Mouse (Mus musculus) heart, embryonic 12.5 days (tissue): ENCODE data around the gene Dlec1. TPM values are rescaled to one million over a fixed set of nuclear protein-coding genes. Genes with fewer than 3 reads are reported as not detected.
A peak's percentile ranks its signal among the peaks of the same experiment; 100 is the strongest.

ENCODE experiments used
- ATAC-seq: fragments of 200-750 bp; cut with Nextera tagmentation; 2 replicates; pipeline ENCODE4 v1.8.0; 2017; ENCODE audit warnings: moderate TSS enrichment, moderate library complexity; ENCODE audit not compliant: insufficient number of reproducible peaks, low FRiP score
- H3K27ac ChIP-seq: fragments of 300-500 bp; sonication (generic); 2 replicates; pipeline ENCODE4 v1.5.1; 2016; ENCODE audit warnings: mild to moderate bottlenecking, moderate library complexity; ENCODE audit not compliant: poor library complexity, severe bottlenecking
- H3K27me3 ChIP-seq: fragments of 300-500 bp; sonication (generic); replicated peaks from 2 replicates; pipeline ENCODE4 v1.6.1; 2016; ENCODE audit warnings: mild to moderate bottlenecking, moderate library complexity
- H3K36me3 ChIP-seq: fragments of 300-500 bp; sonication (generic); 2 replicates; pipeline ENCODE4 v1.6.1; 2016; ENCODE audit warnings: mild to moderate bottlenecking, moderate library complexity
- H3K4me1 ChIP-seq: fragments of 300-500 bp; sonication (generic); replicated peaks from 2 replicates; pipeline ENCODE4 v1.6.1; 2016; ENCODE audit warnings: mild to moderate bottlenecking
- H3K4me2 ChIP-seq: fragments of 300-500 bp; sonication (generic); 2 replicates; pipeline ENCODE4 v1.6.1; 2016; ENCODE audit warnings: mild to moderate bottlenecking, moderate library complexity
- H3K4me3 ChIP-seq: fragments of 300-500 bp; sonication (generic); 2 replicates; pipeline ENCODE4 v1.5.1; 2016; ENCODE audit warnings: mild to moderate bottlenecking
- H3K9ac ChIP-seq: fragments of 300-500 bp; sonication (generic); 2 replicates; pipeline ENCODE4 v1.6.1; 2016; ENCODE audit warnings: mild to moderate bottlenecking, moderate library complexity
- H3K9me3 ChIP-seq: fragments of 300-500 bp; sonication (generic); replicated peaks from 2 replicates; pipeline ENCODE4 v1.6.1; 2016; ENCODE audit warnings: mild to moderate bottlenecking, moderate library complexity
- WGBS: fragments of 180-500 bp; shearing (Covaris S2); methylation state at CpG from one replicate; pipeline ENCODE4 v1.1.7; 2016; 5-methylcytosine and 5-hydroxymethylcytosine counted together
- polyA plus RNA-seq: library from polyadenylated mRNA; unstranded; fragments of >200 nt; fragmentation: Nextera tagmentation; extraction: Ambion mirVana; gene quantifications from 2 replicates; pipeline ENCODE4 v1.2.1, GENCODE M21; 2016

Gene Dlec1
- polyA plus RNA-seq, 1 experiment from 2014 or later, result 0.49 TPM

DNA sequence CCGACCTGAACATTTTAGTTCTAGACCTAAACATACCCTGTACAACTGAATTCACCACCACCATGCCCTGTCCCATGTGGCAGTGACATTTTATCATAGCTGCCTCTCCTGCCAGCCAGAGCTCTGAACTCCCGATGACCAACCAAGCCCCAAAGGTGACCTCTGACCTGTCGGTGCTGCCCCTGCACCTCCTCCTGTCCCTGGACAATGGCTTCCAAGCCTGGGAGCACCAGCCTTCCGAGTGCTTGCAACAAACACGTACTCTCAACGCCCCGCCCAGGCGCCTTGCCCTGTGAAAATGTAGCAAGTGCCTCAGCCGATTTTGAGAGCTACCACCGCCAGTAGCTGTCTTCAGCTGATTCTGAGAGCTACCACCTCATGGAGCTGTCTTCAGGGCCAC, 42.9 kb downstream of the Dlec1 start:
- Histone ChIP-seq H3K36me3 (no peaks in the 10 kb centered on the region), H3K4me3 (no peak overlapping the region), H3K4me1 (no peaks in the 10 kb centered on the region), H3K9ac (no peak overlapping the region), H3K4me2 (no peak overlapping the region), H3K9me3 (no peaks in the 10 kb centered on the region), H3K27ac (no peak overlapping the region), H3K27me3 (0 out of 2 replicates have a peak, but pooled peaks cover 3% of the 10 kb centered on the region)
- WGBS, result 68% methylated on average over 10 of the region's 10 CpGs
- no peak for ATAC-seq

DNA sequence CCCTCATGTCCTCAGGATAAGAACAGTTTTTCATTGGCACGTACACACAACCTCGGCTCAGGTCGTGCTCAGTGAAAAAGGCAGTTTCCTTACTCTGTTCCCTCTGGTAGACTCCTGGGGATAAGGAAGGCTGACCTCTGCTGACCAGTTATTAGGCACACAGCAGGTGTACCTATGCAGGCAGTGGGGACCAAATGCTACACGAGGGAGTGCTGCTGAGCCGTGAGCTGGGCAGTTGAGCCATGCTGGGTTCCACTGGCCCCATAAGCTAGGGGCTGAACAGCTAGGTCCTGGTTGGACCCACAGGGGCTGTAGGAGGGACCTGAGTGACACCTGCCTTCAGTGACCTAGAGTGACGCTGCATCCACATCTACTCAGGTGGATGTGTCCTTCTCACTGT, 43.4 kb downstream of the Dlec1 start:
- Histone ChIP-seq H3K9me3 (no peaks in the 10 kb centered on the region), H3K27ac (no peak overlapping the region), H3K4me1 (no peaks in the 10 kb centered on the region), H3K4me2 (no peak overlapping the region), H3K4me3 (no peak overlapping the region), H3K36me3 (no peaks in the 10 kb centered on the region), H3K27me3 (peaks cover 8% of the 10 kb centered on the region; the same call in 1 of the 2 replicates), H3K9ac (no peak overlapping the region)
- 63% methylated on average over 6 of the region's 6 CpGs for WGBS
- no peak for ATAC-seq

DNA sequence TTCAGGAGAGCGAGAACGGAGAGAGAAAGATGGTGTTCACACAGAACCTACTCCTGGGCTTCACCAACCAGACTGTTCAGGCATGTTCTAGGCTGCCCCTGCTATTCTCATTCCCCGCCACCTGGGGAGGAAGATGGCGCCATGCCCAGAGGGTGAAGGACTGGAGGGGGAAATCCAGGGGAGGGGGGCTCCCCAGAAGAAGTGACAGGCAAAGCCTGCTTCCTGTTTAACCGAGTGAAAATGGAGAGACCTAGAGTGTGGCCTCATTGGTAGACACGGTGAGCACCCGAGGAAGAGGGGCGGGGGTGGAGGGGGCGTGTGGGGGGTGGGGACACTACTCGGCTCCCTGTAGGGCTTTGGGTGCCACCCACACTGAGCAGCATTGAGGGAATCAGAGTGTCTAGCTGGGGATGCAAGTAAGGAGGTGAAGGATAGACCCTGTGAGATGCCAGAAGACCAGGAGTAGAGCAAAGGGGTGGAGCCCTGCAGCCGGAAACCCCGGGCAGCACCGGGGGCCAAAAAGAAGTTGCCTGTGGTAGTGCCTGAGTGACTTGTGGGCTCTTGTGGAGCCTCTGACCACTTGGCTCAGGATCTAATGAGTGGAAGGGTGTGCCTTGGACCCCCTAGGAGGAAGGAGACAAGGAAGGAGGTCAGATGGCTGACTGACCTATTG, 44.0 kb downstream of the Dlec1 start:
- Histone ChIP-seq H3K4me1 (no peaks in the 10 kb centered on the region), H3K4me2 (no peak overlapping the region), H3K9me3 (no peaks in the 10 kb centered on the region), H3K4me3 (no peak overlapping the region), H3K36me3 (no peaks in the 10 kb centered on the region), H3K9ac (no peak overlapping the region), H3K27me3 (peaks cover 11% of the 10 kb centered on the region; the same call in 1 of the 2 replicates), H3K27ac (no peak overlapping the region)
- ATAC-seq, result no peak
- 70% methylated on average over 13 of the region's 13 CpGs for WGBS

DNA sequence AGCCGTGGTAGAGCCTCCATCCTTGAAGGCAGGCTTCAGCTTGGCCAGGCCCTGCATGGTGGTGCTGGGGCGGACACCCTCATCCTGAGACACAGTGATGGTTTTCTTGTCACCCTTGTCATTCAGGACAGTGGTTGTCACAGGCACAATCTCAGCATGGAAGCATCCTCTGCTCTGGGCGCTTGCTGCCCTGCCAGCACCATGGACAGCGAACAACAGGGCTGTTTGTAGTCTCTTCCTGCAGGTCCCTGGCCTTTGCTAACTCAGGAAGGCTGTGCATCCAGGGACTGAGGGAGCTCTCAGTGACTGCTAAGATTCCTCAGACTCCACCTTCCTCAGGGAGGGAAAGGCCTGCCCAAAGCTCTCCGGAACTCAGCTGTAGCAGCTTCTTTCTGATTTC, 47.3 kb downstream of the Dlec1 start:
- ATAC-seq, result no peak
- WGBS, result 23% methylated on average over 5 of the region's 5 CpGs
- H3K4me1 ChIP-seq, result no peaks in the 10 kb centered on the region
- H3K27ac ChIP-seq, result no peak overlapping the region
- peaks cover 22% of the 10 kb centered on the region; the same call in 1 of the 2 replicates for H3K27me3 ChIP-seq
- no peaks in the 10 kb centered on the region for H3K36me3 ChIP-seq
- no peak overlapping the region for H3K4me3 ChIP-seq
- no peak overlapping the region for H3K9ac ChIP-seq
- H3K4me2 ChIP-seq, result no peak overlapping the region
- no peaks in the 10 kb centered on the region for H3K9me3 ChIP-seq

DNA sequence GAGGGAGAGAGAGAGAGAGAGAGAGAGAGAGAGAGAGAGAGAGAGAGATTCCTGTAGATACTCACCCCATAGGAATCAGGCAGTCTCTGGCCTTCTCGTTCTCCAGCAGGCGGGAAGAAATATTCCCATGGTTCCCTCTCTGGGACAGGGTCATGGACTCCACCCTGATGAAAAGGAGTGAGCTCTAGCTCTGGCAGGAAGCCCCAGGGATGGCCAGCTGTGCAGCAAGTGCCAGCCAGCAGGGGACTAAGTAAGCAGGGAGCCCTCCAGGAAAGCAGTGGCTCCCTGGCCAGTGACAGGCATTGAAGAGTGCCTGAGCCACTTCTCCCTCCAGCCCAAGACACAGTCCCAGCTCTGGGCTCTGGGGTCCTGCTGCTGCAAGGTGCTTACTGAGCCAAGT, 49.5 kb downstream of the Dlec1 start:
- Histone ChIP-seq H3K27ac (no peak overlapping the region), H3K4me1 (no peaks in the 10 kb centered on the region; the same call in 1 of the 2 replicates), H3K4me2 (no peak overlapping the region), H3K9me3 (no peaks in the 10 kb centered on the region), H3K27me3 (peaks cover 38% of the 10 kb centered on the region), H3K4me3 (no peak overlapping the region), H3K36me3 (no peaks in the 10 kb centered on the region), H3K9ac (no peak overlapping the region)
- WGBS, result 54% methylated on average over 2 of the region's 2 CpGs
- ATAC-seq, result no peak

DNA sequence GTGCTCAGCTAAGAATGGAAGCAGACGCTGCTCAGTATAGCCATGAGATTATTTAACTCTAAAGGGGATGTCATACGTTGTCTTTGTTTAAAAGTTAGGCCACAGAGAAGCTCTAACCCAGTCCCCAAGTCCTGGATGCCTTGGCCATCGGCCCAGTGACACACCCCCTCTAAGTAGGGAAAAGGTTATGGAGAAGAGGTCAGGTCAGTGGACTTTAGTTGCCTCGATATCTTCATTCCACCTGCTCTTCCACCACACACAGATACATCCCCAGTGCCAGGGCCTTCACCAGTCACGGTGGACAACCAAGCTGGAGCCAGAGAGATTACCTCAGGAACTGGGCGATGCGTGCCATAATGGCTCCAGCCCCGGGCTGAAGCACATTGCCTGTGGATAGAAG, 53.1 kb downstream of the Dlec1 start:
- H3K4me1 ChIP-seq, result no peaks in the 10 kb centered on the region; the same call in 1 of the 2 replicates
- WGBS, result 73% methylated on average over 8 of the region's 8 CpGs
- no peak overlapping the region for H3K4me3 ChIP-seq
- H3K36me3 ChIP-seq, result no peaks in the 10 kb centered on the region
- no peak overlapping the region for H3K4me2 ChIP-seq
- no peaks in the 10 kb centered on the region for H3K9me3 ChIP-seq
- ATAC-seq, result no peak
- no peak overlapping the region for H3K9ac ChIP-seq
- H3K27me3 ChIP-seq, result peaks cover 43% of the 10 kb centered on the region
- H3K27ac ChIP-seq, result no peak overlapping the region

DNA sequence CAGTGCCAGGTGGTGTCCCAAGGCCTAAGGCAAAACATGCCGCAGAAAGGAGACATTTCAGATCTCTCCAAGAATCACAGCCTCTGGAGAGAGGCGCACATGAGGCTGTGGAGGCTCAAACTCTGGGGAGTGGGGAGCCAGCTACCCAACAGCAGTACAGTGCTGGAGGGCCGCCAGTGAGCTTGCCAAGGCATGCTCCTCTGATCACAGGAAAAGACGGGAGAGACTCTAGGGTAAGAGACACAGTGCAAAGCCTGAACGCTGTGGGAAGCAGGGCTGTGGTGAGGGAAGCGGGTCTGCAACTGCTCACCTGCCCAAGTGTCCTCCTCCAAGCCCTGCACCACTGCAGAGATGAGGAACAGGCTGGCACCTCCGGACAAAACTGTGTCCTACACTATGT, 53.5 kb downstream of the Dlec1 start:
- Histone ChIP-seq H3K4me3 (no peak overlapping the region), H3K9me3 (no peaks in the 10 kb centered on the region), H3K4me2 (no peak overlapping the region), H3K27me3 (peaks cover 39% of the 10 kb centered on the region), H3K4me1 (no peaks in the 10 kb centered on the region; the same call in 1 of the 2 replicates), H3K27ac (no peak overlapping the region), H3K9ac (no peak overlapping the region), H3K36me3 (no peaks in the 10 kb centered on the region)
- ATAC-seq, result no peak
- 42% methylated on average over 7 of the region's 7 CpGs for WGBS

DNA sequence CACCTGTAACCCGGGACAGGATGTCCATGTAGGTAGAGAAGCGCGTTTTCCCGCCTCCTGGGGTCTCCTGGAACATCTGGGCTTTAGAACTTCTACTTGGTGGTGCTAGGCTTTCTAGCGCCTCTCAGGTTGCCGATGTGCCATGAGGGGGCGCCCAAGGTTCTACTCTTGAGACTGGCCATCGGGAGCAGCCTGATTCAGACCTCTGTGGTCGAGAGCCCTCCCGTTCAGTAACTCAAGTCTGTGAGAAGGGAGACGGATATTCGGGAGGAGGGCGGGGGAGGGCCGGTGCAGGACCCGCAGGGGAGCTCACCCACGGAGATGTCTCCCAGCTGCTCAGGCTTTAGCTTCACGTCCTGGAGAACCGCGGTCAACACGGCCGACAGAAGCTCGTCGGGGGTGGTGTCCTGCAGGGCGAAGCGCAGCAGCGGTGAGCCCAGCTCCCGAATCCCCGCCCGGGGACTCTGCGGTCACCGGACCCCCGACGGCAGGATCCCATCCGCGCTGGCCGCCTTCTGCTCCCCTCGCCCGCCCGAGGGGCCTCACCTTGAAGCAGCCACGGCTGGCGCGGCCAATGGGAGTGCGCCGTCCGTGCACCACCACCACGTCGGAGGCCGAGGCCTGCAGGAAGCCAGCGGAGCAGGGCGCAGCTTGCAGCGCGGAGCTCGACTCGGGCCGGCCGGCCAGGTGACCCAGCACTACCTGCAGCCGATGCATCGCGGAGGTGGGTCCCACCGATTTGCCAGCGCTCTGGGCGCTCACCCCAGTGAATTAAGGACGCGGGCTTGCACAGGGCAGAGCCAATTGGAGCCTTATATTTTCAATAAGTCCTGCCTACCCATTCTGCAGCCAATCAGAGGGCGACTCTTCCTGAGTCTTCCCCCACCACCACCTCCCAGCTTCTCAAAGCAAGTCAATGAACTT, 54.3 kb downstream of the Dlec1 start, which contains the start of gene Acaa1b:
Acaa1b (minus strand) TSS at position 816 of the 924 bp plus-strand sequence.
- Histone ChIP-seq H3K27ac (no peak within 1 kb of the TSS), H3K9ac (peak within 1 kb of the TSS; percentile 59; the same call in 1 of the 2 replicates), H3K27me3 (peaks cover 39% of the 10 kb centered on the region), H3K36me3 (no peaks in the 10 kb centered on the region), H3K4me3 (peak within 1 kb of the TSS; percentile 56), H3K4me1 (no peaks in the 10 kb centered on the region; the same call in 1 of the 2 replicates), H3K4me2 (peak within 1 kb of the TSS; percentile 88), H3K9me3 (no peaks in the 10 kb centered on the region)
- WGBS, result under 1% methylated on average over 65 of the region's 65 CpGs
- ATAC-seq, result peak; percentile 78

DNA sequence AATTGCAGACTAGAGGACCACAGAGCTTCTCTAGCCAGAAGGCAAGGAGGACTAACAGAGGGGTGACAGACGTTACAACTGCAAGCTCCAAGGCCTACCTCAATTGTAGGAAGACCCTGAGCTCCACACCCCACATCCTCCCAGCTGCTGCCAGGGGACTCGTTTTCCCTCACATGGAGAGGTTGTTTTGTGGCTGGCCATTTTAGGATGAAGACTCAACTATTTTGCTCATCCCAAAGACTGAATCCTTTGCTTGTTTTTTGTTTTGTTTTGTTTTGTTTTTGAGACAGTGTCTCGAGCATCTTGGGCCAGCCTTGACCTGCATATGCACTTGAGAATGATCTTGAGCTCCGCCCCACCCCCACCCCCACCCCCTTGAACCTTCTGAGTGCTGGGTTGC, 56.6 kb downstream of the Dlec1 start, which contains the start of gene Gm47289:
Gm47289 (plus strand) TSS at position 301 of the 400 bp plus-strand sequence.
- no peak within 1 kb of the TSS for H3K9ac ChIP-seq
- H3K4me2 ChIP-seq, result no peak within 1 kb of the TSS
- no peak for ATAC-seq
- 43% methylated on average over 4 of the region's 4 CpGs for WGBS
- H3K36me3 ChIP-seq, result no peaks in the 10 kb centered on the region
- no peaks in the 10 kb centered on the region; the same call in 1 of the 2 replicates for H3K4me1 ChIP-seq
- H3K27ac ChIP-seq, result no peak within 1 kb of the TSS
- H3K27me3 ChIP-seq, result peaks cover 35% of the 10 kb centered on the region
- no peak within 1 kb of the TSS for H3K4me3 ChIP-seq
- no peaks in the 10 kb centered on the region for H3K9me3 ChIP-seq

DNA sequence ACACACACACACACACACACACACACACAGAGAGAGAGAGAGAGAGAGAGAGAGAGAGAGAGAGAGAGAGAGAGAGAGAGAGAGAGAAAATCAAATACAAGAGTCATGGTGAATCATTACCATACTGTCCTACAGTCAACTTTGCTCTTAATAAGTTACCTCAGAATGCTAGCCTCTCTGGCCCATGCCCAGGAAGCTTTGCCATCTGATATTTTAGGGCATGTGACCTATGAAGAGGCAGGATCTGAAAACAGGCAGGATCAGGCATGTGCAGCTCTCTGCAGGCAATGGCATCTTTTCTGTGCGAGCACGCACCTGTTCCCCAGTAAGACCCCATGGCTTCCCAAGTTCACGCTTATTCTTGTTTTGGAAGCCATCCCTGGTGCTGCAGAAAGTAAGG, 58.4 kb downstream of the Dlec1 start:
- Histone ChIP-seq H3K4me1 (no peaks in the 10 kb centered on the region; the same call in 1 of the 2 replicates), H3K36me3 (no peaks in the 10 kb centered on the region), H3K9ac (no peak overlapping the region), H3K9me3 (no peaks in the 10 kb centered on the region), H3K27me3 (peaks cover 17% of the 10 kb centered on the region), H3K27ac (no peak overlapping the region), H3K4me2 (no peak overlapping the region), H3K4me3 (no peak overlapping the region)
- ATAC-seq, result no peak
- 95% methylated on average over 3 of the region's 3 CpGs for WGBS

DNA sequence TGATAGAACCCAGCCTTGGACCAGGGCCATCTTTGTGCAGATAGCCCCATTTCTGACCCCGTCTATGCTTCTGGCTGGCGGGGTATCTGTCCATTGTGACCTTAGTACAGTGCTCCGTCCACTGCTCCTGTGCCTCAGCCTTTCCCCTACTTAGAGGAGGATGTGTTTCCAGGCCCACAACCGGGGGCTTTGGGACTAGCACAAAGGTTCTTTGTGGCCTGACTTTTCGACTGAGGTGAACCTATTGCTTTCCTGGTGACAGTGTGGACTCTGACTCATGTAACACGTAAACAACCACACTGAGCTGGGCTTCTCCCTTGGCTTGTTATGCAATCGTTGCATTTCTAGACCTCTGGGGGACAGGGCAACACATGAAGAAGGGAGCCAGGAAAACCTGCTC, 62.5 kb downstream of the Dlec1 start:
- Histone ChIP-seq H3K27ac (no peak overlapping the region), H3K27me3 (no peaks in the 10 kb centered on the region), H3K9ac (no peak overlapping the region), H3K4me1 (no peaks in the 10 kb centered on the region), H3K9me3 (0 out of 2 replicates have a peak, but pooled peaks cover 3% of the 10 kb centered on the region), H3K4me3 (no peak overlapping the region), H3K4me2 (no peak overlapping the region), H3K36me3 (no peaks in the 10 kb centered on the region)
- no peak for ATAC-seq
- WGBS, result 74% methylated on average over 7 of the region's 7 CpGs
